Mouse (Mus musculus) forebrain, embryonic 16.5 days (tissue): ENCODE measurements around the gene Lemd2. TPM values are rescaled to one million over a fixed set of nuclear protein-coding genes. Genes with fewer than 3 reads are reported as not detected.

Experiments
- ATAC-seq: fragments of 200-750 bp; cut with Nextera tagmentation; 2 replicates; pipeline ENCODE4 v1.8.0; 2017; ENCODE audit warnings: mild to moderate bottlenecking, moderate library complexity
- H3K27ac ChIP-seq: fragments of 300-500 bp; sonication (generic); 2 replicates; pipeline ENCODE4 v1.5.1; 2014; ENCODE audit warnings: low read length, control low read depth
- H3K27me3 ChIP-seq: fragments of 300-500 bp; sonication (generic); replicated peaks from 2 replicates; pipeline ENCODE4 v1.6.1; 2014; ENCODE audit warnings: low read length; ENCODE audit not compliant: control insufficient read depth, insufficient read depth
- H3K36me3 ChIP-seq: fragments of 300-500 bp; sonication (generic); 2 replicates; pipeline ENCODE4 v1.6.1; 2014; ENCODE audit not compliant: control insufficient read depth, insufficient read depth
- H3K4me1 ChIP-seq: fragments of 300-500 bp; sonication (generic); replicated peaks from 2 replicates; pipeline ENCODE4 v1.6.1; 2014; ENCODE audit warnings: low read length; ENCODE audit not compliant: control insufficient read depth, insufficient read depth
- H3K4me2 ChIP-seq: fragments of 300-500 bp; sonication (generic); 2 replicates; pipeline ENCODE4 v1.6.1; 2014; ENCODE audit warnings: mild to moderate bottlenecking, low read length, control low read depth
- H3K4me3 ChIP-seq: fragments of 300-500 bp; sonication (generic); replicated peaks from 2 replicates; pipeline ENCODE4 v1.5.1; 2014; ENCODE audit warnings: mild to moderate bottlenecking, low read length, control low read depth
- H3K9ac ChIP-seq: fragments of 300-500 bp; sonication (generic); replicated peaks from 2 replicates; pipeline ENCODE4 v1.6.1; 2014; ENCODE audit warnings: low read depth, low read length, control low read depth
- H3K9me3 ChIP-seq: fragments of 300-500 bp; sonication (generic); 2 replicates; pipeline ENCODE4 v1.6.1; 2016; ENCODE audit warnings: low read length; ENCODE audit not compliant: control insufficient read depth
- WGBS: fragments of 180-500 bp; shearing (Covaris S2); extraction: QIAGEN DNeasy Blood & Tissue Kit; methylation state at CpG from one replicate; pipeline ENCODE4 v1.1.7; 2014; 5-methylcytosine and 5-hydroxymethylcytosine counted together
- polyA plus RNA-seq: library from polyadenylated mRNA; unstranded; fragments of >200 nt; fragmentation: Nextera tagmentation; extraction: Ambion mirVana; gene quantifications from 2 replicates; pipeline ENCODE4 v1.2.1, GENCODE M21; 2015

The Lemd2 gene
- polyA plus RNA-seq, 1 experiment from 2014 or later: 26.4 TPM

GRCm38 (mm10) chr17:27229710-27230454, 25.6 kb upstream of the Lemd2 start:
- Histone ChIP-seq H3K9ac (no peak overlapping the region), H3K4me3 (no peak overlapping the region), H3K9me3 (no peaks in the 10 kb centered on the region), H3K4me1 (peaks cover 16% of the 10 kb centered on the region), H3K36me3 (no peaks in the 10 kb centered on the region), H3K4me2 (no peak overlapping the region), H3K27me3 (0 out of 2 replicates have a peak, but pooled peaks cover 3% of the 10 kb centered on the region), H3K27ac (no peak overlapping the region)
- ATAC-seq: no peak
- 13% methylated on average over 14 of the region's 14 CpGs for WGBS

GRCm38 (mm10) chr17:27228216-27228915, 24.1 kb upstream of the Lemd2 start:
- WGBS: 17% methylated on average over 11 of the region's 11 CpGs
- no peak overlapping the region for H3K27ac ChIP-seq
- no peaks in the 10 kb centered on the region for H3K9me3 ChIP-seq
- ATAC-seq: no peak
- 0 out of 2 replicates have a peak, but pooled peaks cover 6% of the 10 kb centered on the region for H3K27me3 ChIP-seq
- no peak overlapping the region for H3K9ac ChIP-seq
- no peak overlapping the region for H3K4me2 ChIP-seq
- no peaks in the 10 kb centered on the region for H3K36me3 ChIP-seq
- H3K4me1 ChIP-seq: peaks cover 16% of the 10 kb centered on the region
- H3K4me3 ChIP-seq: no peak overlapping the region

- ATAC-seq: no peak
- no peak overlapping the region for H3K4me3 ChIP-seq
- no peaks in the 10 kb centered on the region for H3K36me3 ChIP-seq
- peaks cover 16% of the 10 kb centered on the region for H3K4me1 ChIP-seq
- 0 out of 2 replicates have a peak, but pooled peaks cover 6% of the 10 kb centered on the region for H3K27me3 ChIP-seq
- H3K4me2 ChIP-seq: no peak overlapping the region
- H3K9ac ChIP-seq: no peak overlapping the region
- H3K9me3 ChIP-seq: 0 out of 2 replicates have a peak, but pooled peaks cover 2% of the 10 kb centered on the region
- 48% methylated on average over 7 of the region's 7 CpGs for WGBS
- no peak overlapping the region for H3K27ac ChIP-seq
Measured at GRCm38 (mm10) chr17:27227258-27227657, 23.0 kb upstream of the Lemd2 start.

GRCm38 (mm10) chr17:27226701-27227100, 22.4 kb upstream of the Lemd2 start:
- no peak overlapping the region for H3K9ac ChIP-seq
- ATAC-seq: no peak
- 0 out of 2 replicates have a peak, but pooled peaks cover 2% of the 10 kb centered on the region for H3K9me3 ChIP-seq
- no peak overlapping the region for H3K4me2 ChIP-seq
- 0 out of 2 replicates have a peak, but pooled peaks cover 6% of the 10 kb centered on the region for H3K27me3 ChIP-seq
- 39% methylated on average over 3 of the region's 3 CpGs for WGBS
- H3K36me3 ChIP-seq: no peaks in the 10 kb centered on the region
- no peak overlapping the region for H3K4me3 ChIP-seq
- H3K4me1 ChIP-seq: peaks cover 16% of the 10 kb centered on the region
- no peak overlapping the region for H3K27ac ChIP-seq

GRCm38 (mm10) chr17:27225801-27226200, 21.5 kb upstream of the Lemd2 start:
- whole genome bisulfite sequencing: 27% methylated on average over 10 of the region's 10 CpGs
- no peak for ATAC-seq
- peaks cover 16% of the 10 kb centered on the region for H3K4me1 ChIP-seq

GRCm38 (mm10) chr17:27223821-27224220, 19.6 kb upstream of the Lemd2 start:
- H3K9me3 ChIP-seq: 0 out of 2 replicates have a peak, but pooled peaks cover 2% of the 10 kb centered on the region
- H3K36me3 ChIP-seq: no peaks in the 10 kb centered on the region
- peaks cover 10% of the 10 kb centered on the region for H3K4me1 ChIP-seq
- no peak for ATAC-seq
- no peak overlapping the region for H3K27ac ChIP-seq
- WGBS: 90% methylated on average over 6 of the region's 6 CpGs
- H3K27me3 ChIP-seq: 0 out of 2 replicates have a peak, but pooled peaks cover 3% of the 10 kb centered on the region
- no peak overlapping the region for H3K4me2 ChIP-seq
- no peak overlapping the region for H3K9ac ChIP-seq
- H3K4me3 ChIP-seq: no peak overlapping the region

More at GRCm38 (mm10) chr17:27225801-27226200, 21.5 kb upstream of the Lemd2 start:
- Histone ChIP-seq H3K36me3 (no peaks in the 10 kb centered on the region), H3K27me3 (0 out of 2 replicates have a peak, but pooled peaks cover 6% of the 10 kb centered on the region), H3K9ac (no peak overlapping the region), H3K4me3 (no peak overlapping the region), H3K4me2 (no peak overlapping the region), H3K27ac (no peak overlapping the region), H3K9me3 (0 out of 2 replicates have a peak, but pooled peaks cover 2% of the 10 kb centered on the region)

- Histone ChIP-seq H3K27ac (no peak overlapping the region), H3K4me3 (no peak overlapping the region), H3K4me2 (no peak overlapping the region), H3K27me3 (0 out of 2 replicates have a peak, but pooled peaks cover 3% of the 10 kb centered on the region), H3K36me3 (no peaks in the 10 kb centered on the region), H3K4me1 (peaks cover 6% of the 10 kb centered on the region), H3K9ac (no peak overlapping the region), H3K9me3 (0 out of 2 replicates have a peak, but pooled peaks cover 2% of the 10 kb centered on the region)
- WGBS: 84% methylated on average over 16 of the region's 16 CpGs
- no peak for ATAC-seq
Measured at GRCm38 (mm10) chr17:27221562-27221961, 17.3 kb upstream of the Lemd2 start.

- H3K27ac ChIP-seq: no peak overlapping the region
- WGBS: 46% methylated on average over 6 of the region's 6 CpGs
- no peak overlapping the region for H3K9ac ChIP-seq
- ATAC-seq: no peak
- no peak overlapping the region for H3K4me3 ChIP-seq
- 0 out of 2 replicates have a peak, but pooled peaks cover 2% of the 10 kb centered on the region for H3K9me3 ChIP-seq
- peaks cover 6% of the 10 kb centered on the region for H3K4me1 ChIP-seq
- no peaks in the 10 kb centered on the region for H3K36me3 ChIP-seq
- H3K27me3 ChIP-seq: no peaks in the 10 kb centered on the region
- no peak overlapping the region for H3K4me2 ChIP-seq
Measured at GRCm38 (mm10) chr17:27218916-27219315, 14.6 kb upstream of the Lemd2 start.

- Histone ChIP-seq H3K27me3 (no peaks in the 10 kb centered on the region), H3K4me2 (no peak overlapping the region), H3K4me1 (peaks cover 6% of the 10 kb centered on the region), H3K9me3 (0 out of 2 replicates have a peak, but pooled peaks cover 2% of the 10 kb centered on the region), H3K27ac (no peak overlapping the region), H3K36me3 (no peaks in the 10 kb centered on the region), H3K4me3 (no peak overlapping the region), H3K9ac (no peak overlapping the region)
- 39% methylated on average over 6 of the region's 8 CpGs for WGBS
- ATAC-seq: no peak
Measured at GRCm38 (mm10) chr17:27218364-27218763, 14.1 kb upstream of the Lemd2 start.
